Mouse (Mus musculus) urinary bladder, postnatal 36 days (tissue): Measurements from ENCODE around the gene Unc5c.

Experiments
- DNase-seq, 2 experiments: peaks; one replicate each; pipeline ENCODE4 v3.0.0; 2022; ENCODE audit warnings: low spot score in 2 of 2, mixed read lengths in 1 of 2

Unc5c gene

GRCm38 (mm10) chr3:141814776-141815175, 349.8 kb downstream of the Unc5c start:
- DNase-seq: no peak

DNA sequence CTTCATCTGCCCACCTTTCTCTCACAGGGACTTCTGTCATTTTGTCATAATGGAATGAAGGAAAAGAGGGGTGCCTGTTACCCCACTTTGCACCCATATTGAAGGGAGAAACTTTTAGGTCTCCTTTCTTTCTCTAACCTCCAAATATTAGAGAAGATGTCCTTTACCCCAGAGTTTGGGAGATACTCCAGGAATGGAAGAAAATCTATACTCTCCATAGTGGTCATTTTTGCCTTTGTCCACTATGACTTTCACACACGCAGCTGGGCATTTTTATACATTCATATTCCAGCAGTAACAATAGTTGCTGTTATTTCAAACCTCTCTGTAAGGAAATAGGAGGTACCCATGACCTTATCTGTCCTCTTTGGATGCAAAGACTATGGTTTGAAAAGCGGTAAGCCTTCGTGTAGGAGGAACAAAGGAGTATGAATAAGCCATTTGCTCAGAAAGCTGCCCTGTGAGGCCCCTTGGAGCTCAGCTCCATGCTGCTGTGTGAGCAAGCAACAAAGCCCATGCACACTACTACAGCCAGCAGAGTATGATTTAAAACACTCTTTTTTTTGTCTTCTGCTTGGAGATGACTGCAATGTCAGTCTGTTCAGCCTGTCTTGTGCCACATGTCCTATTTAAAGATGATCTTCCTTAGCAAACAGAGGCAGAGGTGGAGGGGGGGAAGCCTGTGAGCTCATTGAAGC, 353.7 kb downstream of the Unc5c start:
- DNase-seq: no peak

GRCm38 (mm10) chr3:141819331-141819941, 354.4 kb downstream of the Unc5c start:
- no peak for DNase-seq

DNA sequence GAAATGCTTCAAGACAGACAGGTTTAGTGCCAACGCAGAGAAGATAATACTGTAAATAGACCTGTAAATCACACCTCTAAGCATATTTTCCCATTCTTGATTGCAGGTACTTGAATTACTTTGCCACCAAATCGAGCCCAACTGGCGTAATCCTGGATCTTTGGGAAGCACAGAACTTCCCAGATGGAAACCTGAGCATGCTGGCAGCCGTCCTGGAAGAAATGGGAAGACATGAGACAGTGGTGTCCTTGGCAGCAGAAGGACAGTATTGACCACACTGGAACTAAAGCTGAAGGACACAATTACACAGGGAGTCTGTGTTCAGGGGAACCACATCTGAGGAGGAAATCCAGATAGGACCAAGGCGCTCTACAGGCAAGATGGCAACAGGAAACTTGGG, 363.3 kb downstream of the Unc5c start:
- no peak for DNase-seq

- peak in 1 of 2 experiments; percentile 25 for DNase-seq
These were observed 366.1 kb downstream of the Unc5c start for GRCm38 (mm10) chr3:141831135-141831534.

GRCm38 (mm10) chr3:141838864-141839263, 373.8 kb downstream of the Unc5c start:
- no peak for DNase-seq

- no peak for DNase-seq
These were observed 384.2 kb downstream of the Unc5c start for GRCm38 (mm10) chr3:141849206-141849605.

- DNase-seq: no peak
These were observed 385.1 kb downstream of the Unc5c start for GRCm38 (mm10) chr3:141850141-141850540.

DNA sequence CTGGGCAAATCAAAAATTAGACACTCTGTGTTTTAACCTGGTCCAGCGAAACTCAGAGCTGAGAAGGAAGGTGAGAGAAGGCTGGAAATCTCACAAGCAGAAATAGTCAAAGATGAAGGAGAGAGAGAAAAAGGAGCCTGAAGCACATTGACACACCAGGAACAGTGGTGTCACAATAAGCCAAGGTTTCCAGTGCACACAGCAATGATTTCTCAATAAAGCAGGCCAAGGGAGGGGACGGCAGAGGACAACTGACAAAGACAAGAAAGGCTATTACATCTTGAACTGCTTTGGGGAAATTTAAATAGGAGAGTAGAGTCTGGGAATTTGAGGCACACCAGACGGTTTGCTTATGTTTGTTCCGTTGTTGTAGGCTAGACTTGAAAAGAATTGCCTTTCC, 389.3 kb downstream of the Unc5c start:
- no peak for DNase-seq

- no peak for DNase-seq
These were observed 392.1 kb downstream of the Unc5c start for GRCm38 (mm10) chr3:141857123-141857522.

- DNase-seq: peak; percentile 20 to 26
These were observed 397.9 kb downstream of the Unc5c start for GRCm38 (mm10) chr3:141862816-141863461.

DNA sequence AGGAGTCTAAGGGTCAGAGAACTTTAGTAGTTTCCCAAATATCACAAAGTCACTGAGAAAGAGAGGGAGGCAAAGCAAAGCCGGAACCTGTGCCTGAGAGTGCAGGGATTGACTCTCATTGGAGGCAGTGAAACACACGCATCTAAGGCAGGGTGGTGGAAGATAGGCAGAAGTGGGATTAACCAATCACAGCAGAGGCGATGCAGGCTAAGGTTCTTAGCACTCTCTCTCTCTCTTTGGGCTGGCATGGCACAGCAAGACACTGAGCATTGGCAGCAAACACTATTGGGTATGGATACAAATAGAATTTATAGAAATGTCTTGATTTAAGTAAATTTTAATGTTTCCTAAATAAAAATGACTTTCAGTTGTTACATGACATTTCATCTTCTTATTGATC, 406.8 kb downstream of the Unc5c start:
- DNase-seq: no peak

DNA sequence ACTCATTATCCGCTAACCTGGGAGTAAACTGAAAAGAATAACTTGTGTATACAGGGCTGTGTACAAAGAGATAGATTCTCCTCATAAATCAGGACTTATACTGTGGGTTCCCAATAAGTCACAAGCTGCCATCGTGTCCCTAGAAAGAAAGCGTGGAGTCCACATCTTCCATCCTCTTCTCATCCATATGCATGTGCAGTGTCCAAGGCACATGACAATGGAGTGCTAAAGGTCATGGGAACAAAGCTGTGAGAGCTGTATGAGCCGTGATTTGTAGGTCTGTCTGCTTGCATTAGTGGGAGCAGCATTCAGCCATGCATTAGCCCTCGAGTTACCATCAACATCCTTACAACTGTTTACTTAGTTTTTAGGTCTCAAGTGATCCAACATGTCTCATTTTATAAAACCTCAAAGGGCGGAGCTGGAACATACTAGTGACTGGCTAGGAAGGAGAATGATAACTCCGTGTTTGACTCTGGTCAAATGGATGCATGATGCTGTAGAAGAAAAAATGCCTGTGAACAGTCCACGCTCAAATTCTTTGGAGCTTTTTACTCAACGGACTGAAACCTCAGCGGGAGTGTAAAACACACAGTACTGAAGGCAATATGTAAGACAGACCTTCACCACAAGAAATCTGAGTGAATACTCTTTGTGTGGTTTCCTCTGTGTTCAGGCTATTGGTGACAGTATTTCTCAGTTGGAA, 407.5 kb downstream of the Unc5c start:
- DNase-seq: no peak

GRCm38 (mm10) chr3:141882496-141882895, 417.5 kb downstream of the Unc5c start:
- no peak for DNase-seq

DNA sequence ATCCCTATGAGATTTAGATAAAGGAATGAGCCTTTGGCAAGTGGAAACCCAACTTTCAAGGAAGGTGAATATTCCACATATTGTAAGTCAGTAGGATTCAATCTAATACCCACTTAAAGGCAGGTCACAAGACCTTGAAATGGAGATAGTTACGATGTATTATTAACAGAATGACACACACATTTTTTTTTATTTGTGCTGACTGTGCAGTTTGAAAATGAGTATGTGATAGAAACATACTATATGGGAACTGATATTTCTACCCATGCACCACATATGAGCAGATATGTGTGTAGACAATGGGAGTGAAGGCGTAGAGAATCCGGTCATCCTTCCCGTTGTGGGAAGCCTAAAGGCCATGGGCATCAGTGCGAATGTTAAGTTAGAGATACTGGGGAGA, 419.2 kb downstream of the Unc5c start:
- no peak for DNase-seq
